Mouse (Mus musculus): ENCODE data around the gene Ppp2r5a.
A peak's percentile ranks its signal among the peaks of the same experiment; 100 is the strongest.

Ppp2r5a gene

GRCm38 (mm10) chr1:191326233-191326882 is 76.7 kb downstream of the Ppp2r5a start:
- DNase-seq (ENCODE audit: low spot score in 2 of 2): peak; percentile 59 to 65

GRCm38 (mm10) chr1:191325726-191326232 is 77.3 kb downstream of the Ppp2r5a start, which contains the start of gene Tmem206:
Gene Tmem206 (plus strand): TSS chr1:191325912.
- peak; percentile 91 to 95 for DNase-seq (ENCODE audit: low spot score in 2 of 2)

- DNase-seq (ENCODE audit: low spot score in 2 of 2): no peak
Observed at GRCm38 (mm10) chr1:191324733-191325590, 78.1 kb downstream of the Ppp2r5a start.

GRCm38 (mm10) chr1:191323381-191323780 is 79.7 kb downstream of the Ppp2r5a start:
- DNase-seq (ENCODE audit: low spot score in 2 of 2): peak in 1 of 2 experiments; percentile 45

- DNase-seq (ENCODE audit: low spot score in 2 of 2): no peak
Observed at GRCm38 (mm10) chr1:191318686-191319085, 84.4 kb downstream of the Ppp2r5a start.

- DNase-seq (ENCODE audit: low spot score in 2 of 2): peak; percentile 58 to 74
Observed at GRCm38 (mm10) chr1:191317591-191318196, 85.4 kb downstream of the Ppp2r5a start, which contains the start of gene Nenf. Gene Nenf (minus strand): TSS chr1:191318194.

- no peak for DNase-seq (ENCODE audit: low spot score in 2 of 2)
Observed at GRCm38 (mm10) chr1:191316818-191317217, 86.3 kb downstream of the Ppp2r5a start.

GRCm38 (mm10) chr1:191313926-191314325 is 89.1 kb downstream of the Ppp2r5a start:
- no peak for DNase-seq (ENCODE audit: low spot score in 2 of 2)

GRCm38 (mm10) chr1:191313158-191313557 is 89.9 kb downstream of the Ppp2r5a start:
- no peak for DNase-seq (ENCODE audit: low spot score in 2 of 2)

GRCm38 (mm10) chr1:191312513-191312941 is 90.5 kb downstream of the Ppp2r5a start:
- peak; percentile 72 to 79 for DNase-seq (ENCODE audit: low spot score in 2 of 2)

GRCm38 (mm10) chr1:191311296-191311898 is 91.7 kb downstream of the Ppp2r5a start:
- DNase-seq (ENCODE audit: low spot score in 2 of 2): no peak

- no peak for DNase-seq (ENCODE audit: low spot score in 2 of 2)
Observed at GRCm38 (mm10) chr1:191307766-191308455, 95.2 kb downstream of the Ppp2r5a start.

- DNase-seq (ENCODE audit: low spot score in 2 of 2): no peak
Observed at GRCm38 (mm10) chr1:191306316-191306715, 96.8 kb downstream of the Ppp2r5a start.

GRCm38 (mm10) chr1:191305610-191306009 is 97.5 kb downstream of the Ppp2r5a start:
- DNase-seq (ENCODE audit: low spot score in 2 of 2): no peak

- DNase-seq (ENCODE audit: low spot score in 2 of 2): no peak
Observed at GRCm38 (mm10) chr1:191304216-191304615, 98.9 kb downstream of the Ppp2r5a start.

- DNase-seq (ENCODE audit: low spot score in 2 of 2): no peak
Observed at GRCm38 (mm10) chr1:191303736-191304135, 99.3 kb downstream of the Ppp2r5a start.
